Mouse (Mus musculus) embryonic facial prominence, embryonic 10.5 days (tissue): ENCODE measurements around the gene Cd5. TPM values are rescaled to one million over a fixed set of nuclear protein-coding genes. Genes with fewer than 3 reads are reported as not detected.

Experiments used
- polyA plus RNA-seq: library from polyadenylated mRNA; unstranded; fragments of >200 nt; fragmentation: Nextera tagmentation; extraction: Ambion mirVana; gene quantifications from 2 replicates; pipeline ENCODE4 v1.2.1, GENCODE M21; 2016

Gene Cd5
- polyA plus RNA-seq, 1 experiment from 2014 or later, result 0.15 TPM

Other genes with a start within 250 kb of the Cd5 start
- gene Cpsf7, start 213.7 kb downstream of the Cd5 start, polyA plus RNA-seq, result 54.5 and 55.3 TPM in 2 replicates
- 62.2 and 64.0 TPM in 2 replicates for gene Sdhaf2, start 212.9 kb downstream of the Cd5 start, polyA plus RNA-seq
- 62.2 and 68.6 TPM in 2 replicates for gene Tmem216, start 182.8 kb downstream of the Cd5 start, polyA plus RNA-seq
- 12.8 and 13.9 TPM in 2 replicates for gene Cyb561a3, start 161.8 kb downstream of the Cd5 start, polyA plus RNA-seq
- 51.1 and 52.6 TPM in 2 replicates for gene Tmem138, start 161.6 kb downstream of the Cd5 start, polyA plus RNA-seq
- gene Ddb1, start 133.7 kb downstream of the Cd5 start, polyA plus RNA-seq, result 483 and 491 TPM in 2 replicates
- 22.1 and 22.4 TPM in 2 replicates for gene Tkfc, start 133.3 kb downstream of the Cd5 start, polyA plus RNA-seq
- gene Vwce, start 104.8 kb downstream of the Cd5 start, polyA plus RNA-seq, result 1.8 and 2.0 TPM in 2 replicates
- not detected in 2 replicates for gene Pga5, start 60.9 kb downstream of the Cd5 start, polyA plus RNA-seq
- 37.6 and 40.8 TPM in 2 replicates for gene Vps37c, start 50.3 kb downstream of the Cd5 start, polyA plus RNA-seq
- 0.09 and 0.15 TPM in 2 replicates for gene Cd6, start 91.1 kb upstream of the Cd5 start, polyA plus RNA-seq
- gene Slc15a3, start 100.7 kb upstream of the Cd5 start, polyA plus RNA-seq, result 0.43 and 0.77 TPM in 2 replicates
- 139 and 142 TPM in 2 replicates for gene Tmem132a, start 130.9 kb upstream of the Cd5 start, polyA plus RNA-seq
- 60.8 and 63.7 TPM in 2 replicates for gene Tmem109, start 143.0 kb upstream of the Cd5 start, polyA plus RNA-seq
- gene Prpf19, start 156.2 kb upstream of the Cd5 start, polyA plus RNA-seq, result 38.9 and 42.0 TPM in 2 replicates
- gene Zp1, start 181.6 kb upstream of the Cd5 start, polyA plus RNA-seq, result not detected in 2 replicates
- 0.09 TPM in 1 of 2 replicates, not detected in the other for gene Ptgdr2, start 198.2 kb upstream of the Cd5 start, polyA plus RNA-seq
- 47.2 and 51.5 TPM in 2 replicates for gene Ccdc86, start 210.3 kb upstream of the Cd5 start, polyA plus RNA-seq
- gene Ms4a10, start 235.7 kb upstream of the Cd5 start, polyA plus RNA-seq, result not detected in 2 replicates